Mouse (Mus musculus) urinary bladder, postnatal 10 days (tissue): Measurements from ENCODE around the gene Fgfbp3.
"Not testable (repeated sequence)": the region's sequence is repeated elsewhere in the genome, so short reads cannot be mapped to it uniquely, and the experiment has no call there.

ENCODE experiments used
- DNase-seq: peaks from one replicate; pipeline ENCODE4 v3.0.0; 2022; ENCODE audit warnings: low spot score

Fgfbp3 gene

DNA sequence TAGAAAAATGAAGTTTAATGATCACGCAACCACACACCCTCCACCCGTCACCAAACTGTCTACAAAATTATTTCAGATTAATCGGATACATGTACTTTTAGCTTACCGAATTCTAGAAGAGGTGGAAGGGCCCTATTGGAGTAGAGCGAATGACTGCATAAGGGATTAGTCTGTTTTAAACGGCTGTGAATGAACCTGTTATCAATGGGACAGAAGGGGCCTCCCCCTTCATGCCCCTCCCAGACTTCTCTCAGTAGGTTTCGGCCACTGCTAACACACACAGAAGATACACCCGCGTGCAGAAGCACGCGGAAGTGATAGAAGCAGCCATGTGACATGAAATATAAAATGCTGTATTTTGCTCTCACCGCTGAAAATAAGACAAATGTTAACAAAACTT lies at the start of gene Fgfbp3:
Gene Fgfbp3 (minus strand): TSS at position 150 of the 400 bp plus-strand sequence.
- DNase-seq, result no peak

- not testable (repeated sequence) for DNase-seq
Measured at GRCm38 (mm10) chr19:36962544-36963260, 43.3 kb upstream of the Fgfbp3 start.

DNA sequence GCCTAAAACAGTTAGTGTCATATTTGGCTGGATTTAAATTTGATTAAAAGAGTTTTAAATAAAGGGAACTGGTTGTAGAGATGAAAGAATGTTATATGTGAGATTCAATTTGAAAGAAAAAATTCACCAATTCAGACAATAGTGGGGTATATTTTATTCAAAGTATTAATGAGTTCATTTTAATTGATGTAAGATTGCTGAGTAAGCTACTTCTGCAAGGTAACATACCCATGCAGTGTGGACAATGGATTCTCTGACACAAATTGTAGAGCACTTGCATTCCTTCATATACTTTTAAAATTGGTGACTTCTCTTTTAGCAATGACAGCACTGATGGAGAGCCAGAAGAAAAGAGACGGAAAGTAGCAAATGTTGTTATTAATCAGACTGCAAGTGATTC lies 41.9 kb upstream of the Fgfbp3 start:
- no peak for DNase-seq

- DNase-seq, result no peak
Measured at GRCm38 (mm10) chr19:36958331-36958730, 38.9 kb upstream of the Fgfbp3 start.

DNA sequence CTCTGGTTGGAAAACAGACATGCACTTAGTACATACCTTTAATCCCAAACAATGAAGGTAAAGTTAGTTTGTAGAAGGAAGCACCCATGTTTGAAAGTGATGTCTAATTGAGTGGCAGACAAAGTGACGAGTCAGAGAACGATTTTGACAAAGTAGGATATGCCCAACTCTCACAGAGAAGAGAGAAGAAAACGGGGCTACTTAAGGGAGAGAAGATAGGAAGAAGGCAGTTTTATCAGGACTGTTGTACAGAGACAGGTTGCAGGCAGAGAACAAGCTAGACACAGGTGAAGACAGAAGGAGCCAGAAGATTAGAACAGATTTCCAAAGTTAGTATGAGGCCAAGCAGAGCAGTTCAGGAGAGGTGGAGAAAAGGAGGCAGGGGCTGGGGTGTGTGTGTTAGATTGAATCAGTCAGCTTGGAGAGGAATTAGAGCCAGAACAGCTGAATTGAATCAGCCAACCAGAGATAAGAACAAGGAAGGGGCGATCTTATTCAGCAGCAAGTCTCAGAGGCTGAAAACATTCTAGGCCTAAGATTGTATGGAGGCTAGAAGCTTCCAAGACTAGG lies 34.3 kb upstream of the Fgfbp3 start:
- DNase-seq, result no peak

DNA sequence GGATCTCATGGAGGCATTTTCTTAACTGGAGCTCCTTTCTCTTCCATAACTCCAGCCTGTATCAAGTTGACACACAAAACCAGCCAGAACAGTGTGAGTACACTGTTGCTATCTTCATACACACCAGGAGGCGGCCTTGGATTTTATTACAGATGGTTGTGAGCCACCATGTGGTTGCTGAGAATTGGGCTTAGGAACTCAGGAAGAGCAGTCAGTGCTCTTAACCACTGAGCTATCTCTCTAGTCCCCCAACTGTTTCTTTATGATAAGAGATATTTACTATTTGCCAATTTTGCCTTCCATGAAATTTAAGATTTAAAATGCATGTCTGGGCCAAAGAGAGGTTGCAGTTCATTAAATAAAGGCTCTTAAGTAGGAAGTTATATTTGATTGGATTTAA lies 20.6 kb upstream of the Fgfbp3 start:
- DNase-seq, result no peak

- no peak for DNase-seq
Measured at GRCm38 (mm10) chr19:36938008-36938407, 18.6 kb upstream of the Fgfbp3 start.

- DNase-seq, result no peak
Measured at GRCm38 (mm10) chr19:36936285-36936684, 16.9 kb upstream of the Fgfbp3 start.

DNA sequence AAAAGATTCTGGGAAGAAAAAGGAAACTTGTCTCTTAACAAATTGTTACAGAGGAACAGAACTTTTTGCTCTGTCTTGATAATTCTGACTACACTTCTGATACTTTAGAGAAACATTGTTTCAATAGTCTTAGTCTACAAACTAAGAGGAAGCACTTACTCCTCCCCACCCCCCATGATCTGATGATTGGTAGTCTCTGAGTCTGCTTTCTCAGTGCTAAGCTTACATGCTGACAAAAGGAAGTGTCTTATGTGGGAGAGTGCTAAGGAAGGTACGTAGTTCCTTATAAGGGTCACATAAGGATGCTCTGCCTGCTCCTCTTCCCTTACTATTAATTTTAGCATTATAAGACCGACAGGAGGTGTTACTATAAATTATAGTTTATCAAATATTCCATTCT lies 13.2 kb upstream of the Fgfbp3 start:
- no peak for DNase-seq

GRCm38 (mm10) chr19:36932097-36932496 lies 12.7 kb upstream of the Fgfbp3 start:
- DNase-seq, result no peak

GRCm38 (mm10) chr19:36929816-36930215 lies 10.4 kb upstream of the Fgfbp3 start:
- DNase-seq, result no peak

- no peak for DNase-seq
Measured at GRCm38 (mm10) chr19:36927800-36928361, 8.5 kb upstream of the Fgfbp3 start.

DNA sequence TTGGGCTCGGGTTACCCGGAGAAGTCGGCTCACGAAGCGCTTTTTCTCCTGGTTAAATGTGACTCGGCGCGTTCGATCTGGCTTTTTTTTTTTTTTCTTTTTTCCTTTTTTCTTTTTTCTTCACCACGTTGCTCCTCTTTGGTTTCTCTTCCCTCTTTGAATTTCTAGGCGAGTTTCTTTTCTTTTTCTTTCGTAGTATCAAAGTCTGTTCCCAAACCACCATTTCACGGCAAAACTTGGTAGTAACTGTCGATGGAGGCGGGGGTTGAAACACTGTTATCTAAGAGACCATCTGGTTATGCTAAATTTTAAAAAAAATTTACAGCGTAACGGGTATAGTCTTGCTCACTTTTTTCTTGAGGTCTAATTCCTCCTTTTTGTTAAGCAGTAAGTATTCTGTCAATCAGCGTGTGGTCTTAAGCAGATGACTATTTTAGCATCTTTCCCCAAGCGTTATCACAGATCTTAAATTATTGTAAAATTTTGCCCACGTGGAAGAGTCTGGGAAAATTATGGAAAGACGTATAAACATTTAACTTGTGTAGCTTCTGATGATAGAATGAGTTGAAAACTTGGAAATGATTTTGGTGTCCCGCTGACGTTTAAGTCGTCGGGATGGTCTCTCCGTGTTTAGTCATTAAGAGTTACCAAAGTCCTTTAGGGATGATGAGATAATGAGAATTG lies 7.3 kb upstream of the Fgfbp3 start:
- DNase-seq, result no peak

DNA sequence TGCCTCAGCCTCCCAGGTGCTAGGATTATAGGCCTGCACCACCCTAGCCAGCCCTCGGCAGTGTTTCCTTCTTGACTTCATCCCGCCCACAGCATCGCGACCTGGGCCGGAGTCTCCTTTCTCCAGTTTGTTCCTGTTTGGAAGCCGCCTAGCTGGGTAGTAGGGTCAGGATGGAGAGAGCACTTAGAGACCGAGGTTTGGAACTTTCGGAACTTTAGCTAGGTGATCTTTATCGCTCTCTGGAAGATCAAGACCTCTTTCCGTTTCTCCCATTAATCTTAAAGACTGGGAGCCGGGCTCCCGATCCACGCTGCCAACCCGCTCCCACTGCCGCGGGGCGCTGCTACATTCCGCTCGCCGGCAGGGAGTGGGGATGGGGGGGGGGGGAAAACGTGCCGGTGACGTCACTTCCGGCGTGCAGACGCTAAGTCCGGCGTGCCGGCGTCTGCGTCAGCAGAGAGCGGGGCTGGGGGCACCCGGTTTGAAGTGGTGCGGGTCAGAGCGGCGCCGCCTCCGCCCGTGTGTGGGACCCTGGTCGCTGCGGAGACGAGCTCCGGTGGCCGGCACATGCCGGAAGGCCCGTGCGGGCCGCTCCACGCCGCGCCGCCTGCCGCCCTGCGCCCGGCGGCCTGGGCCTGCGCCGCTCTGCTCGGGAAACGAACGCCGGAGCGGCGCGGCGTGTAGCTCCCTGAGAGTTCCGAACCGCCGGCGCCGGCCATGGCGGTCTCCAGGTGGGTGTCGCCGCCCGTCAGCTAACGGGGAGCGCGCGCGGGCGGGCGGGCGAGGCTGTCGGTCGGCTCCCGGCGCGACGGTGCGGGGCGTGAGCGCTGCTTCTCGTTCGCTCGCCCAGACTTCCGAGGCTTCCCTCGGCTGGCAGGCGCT lies 6.5 kb upstream of the Fgfbp3 start, which contains the start of gene Btaf1:
Gene Btaf1 (plus strand): TSS at position 409 of the 882 bp plus-strand sequence.
- DNase-seq, result peak; percentile 46

- no peak for DNase-seq
Measured at GRCm38 (mm10) chr19:36922936-36923335, 3.5 kb upstream of the Fgfbp3 start.

- DNase-seq, result no peak
Measured at GRCm38 (mm10) chr19:36922015-36922414, 2.6 kb upstream of the Fgfbp3 start.

- peak; percentile 31 for DNase-seq
Measured at GRCm38 (mm10) chr19:36918441-36919301, 744 bp downstream of the Fgfbp3 start.

DNA sequence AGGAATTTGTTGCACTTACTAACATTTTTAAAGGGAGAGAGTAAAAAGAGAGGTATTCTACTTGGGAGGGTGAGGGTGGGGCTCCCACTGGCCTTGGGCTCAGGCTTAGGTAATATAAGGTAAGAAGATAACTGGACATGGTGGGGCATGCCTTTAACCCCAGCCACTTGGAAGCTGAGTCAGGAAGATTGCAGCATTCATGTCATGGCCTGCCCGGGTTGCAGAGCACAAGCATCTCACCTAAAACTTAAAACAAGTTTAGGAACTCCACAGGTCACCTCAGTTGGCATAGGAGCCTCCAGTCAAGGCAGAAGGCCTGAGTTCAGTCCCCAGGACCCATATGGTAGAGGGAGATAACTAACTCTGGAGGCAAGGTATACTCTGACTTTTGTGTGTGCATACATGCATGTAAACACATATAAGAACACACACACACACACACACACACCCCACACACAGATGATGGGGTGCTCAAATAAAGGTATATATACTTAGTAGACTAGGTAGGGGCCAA lies 2.5 kb downstream of the Fgfbp3 start:
- no peak for DNase-seq

GRCm38 (mm10) chr19:36916206-36916605 lies 3.2 kb downstream of the Fgfbp3 start:
- DNase-seq, result no peak

GRCm38 (mm10) chr19:36913064-36913463 lies 6.4 kb downstream of the Fgfbp3 start:
- no peak for DNase-seq
